Mouse (Mus musculus): ENCODE results near the gene Fhit. TPM values are rescaled to one million over a fixed set of nuclear protein-coding genes. Genes with fewer than 3 reads are reported as not detected.

The Fhit gene
- polyA plus RNA-seq, 1 experiment from 2014 or later, result 1.6 TPM

DNA sequence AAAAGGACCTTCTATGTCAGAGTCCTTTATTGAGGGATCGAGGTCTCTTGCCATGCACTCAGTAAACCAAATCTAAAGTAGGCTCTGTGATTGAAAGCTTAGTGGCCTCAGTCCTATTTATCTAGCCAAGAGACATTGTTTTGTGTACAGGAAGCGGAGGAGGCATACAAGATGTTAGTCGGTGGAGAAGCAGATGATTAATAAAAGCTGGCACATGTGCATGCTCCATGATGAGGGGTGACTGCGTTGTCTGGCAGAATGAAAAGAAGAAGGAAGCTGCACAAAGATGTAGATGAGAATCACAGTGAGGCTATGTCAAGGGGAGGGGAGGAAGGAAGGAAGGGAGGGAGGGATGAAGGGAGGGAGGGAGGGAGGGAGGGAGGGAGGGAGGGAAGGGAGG lies 481.8 kb downstream of the Fhit start:
- Histone ChIP-seq H3K4me1 (replicated peaks) (no peaks in the 10 kb centered on the region), H3K4me2 (no peak overlapping the region), H3K9ac (no peak overlapping the region), H3K36me3 (no peaks in the 10 kb centered on the region), H3K27ac (no peak overlapping the region), H3K27me3 (no peaks in the 10 kb centered on the region), H3K9me3 (replicated peaks) (no peaks in the 10 kb centered on the region), H3K4me3 (replicated peaks) (no peak overlapping the region)
- DNase-seq (no peak), ATAC-seq (ENCODE audit: low read depth) (no peak)
- 44% methylated on average over 4 of the region's 4 CpGs for WGBS (ENCODE audit: insufficient replicate concordance)

DNA sequence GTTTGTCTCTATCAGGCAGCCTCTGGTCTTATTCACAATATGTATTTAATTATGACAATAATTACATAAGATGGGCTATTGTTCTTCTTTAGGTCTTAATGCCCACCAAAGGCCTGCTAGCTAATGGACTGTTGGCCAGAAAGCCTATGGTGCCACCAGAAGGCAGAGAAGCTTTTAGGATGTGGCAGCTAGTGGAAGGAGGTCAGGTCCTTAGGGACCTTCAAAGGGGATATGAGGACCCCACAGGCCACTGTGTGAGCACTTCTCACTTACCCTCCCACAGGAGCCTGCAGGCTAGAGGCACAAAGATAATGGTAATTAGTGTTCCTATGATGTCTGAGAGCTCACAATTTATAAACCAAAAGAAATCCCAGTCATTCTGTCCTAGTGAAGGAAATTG lies 482.2 kb downstream of the Fhit start:
- Histone ChIP-seq H3K4me1 (replicated peaks) (no peaks in the 10 kb centered on the region), H3K4me3 (replicated peaks) (no peak overlapping the region), H3K36me3 (no peaks in the 10 kb centered on the region), H3K4me2 (no peak overlapping the region), H3K9ac (no peak overlapping the region), H3K27me3 (no peaks in the 10 kb centered on the region), H3K9me3 (replicated peaks) (no peaks in the 10 kb centered on the region), H3K27ac (no peak overlapping the region)
- no peak for DNase-seq
- no peak for ATAC-seq (ENCODE audit: low read depth)

DNA sequence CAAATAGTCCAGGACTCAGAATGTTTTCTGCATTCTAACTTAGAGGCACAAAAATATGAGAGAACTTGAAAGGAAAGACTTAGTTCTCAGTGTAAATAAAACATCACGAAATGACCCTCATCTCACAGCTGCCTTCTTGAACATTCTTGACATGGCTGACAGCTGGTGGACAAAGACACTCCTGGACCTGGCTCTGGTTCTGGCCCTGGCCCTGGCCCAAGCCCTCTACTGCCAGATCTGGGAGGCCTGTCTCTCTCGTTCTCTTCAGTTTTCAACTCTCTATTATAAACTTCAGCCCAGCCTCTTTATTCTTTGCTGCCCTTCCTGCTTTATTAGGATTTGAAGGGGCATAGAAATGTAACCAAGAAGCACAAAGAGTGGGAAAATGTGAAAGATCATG lies 484.2 kb downstream of the Fhit start:
- Histone ChIP-seq H3K27ac (no peak overlapping the region), H3K36me3 (no peaks in the 10 kb centered on the region), H3K4me2 (no peak overlapping the region), H3K27me3 (no peaks in the 10 kb centered on the region), H3K9me3 (replicated peaks) (no peaks in the 10 kb centered on the region), H3K4me1 (replicated peaks) (no peaks in the 10 kb centered on the region), H3K9ac (no peak overlapping the region), H3K4me3 (replicated peaks) (no peak overlapping the region)
- 52% methylated on average over 2 of the region's 2 CpGs for WGBS (ENCODE audit: insufficient replicate concordance)
- ATAC-seq (ENCODE audit: low read depth) (no peak), DNase-seq (no peak)

DNA sequence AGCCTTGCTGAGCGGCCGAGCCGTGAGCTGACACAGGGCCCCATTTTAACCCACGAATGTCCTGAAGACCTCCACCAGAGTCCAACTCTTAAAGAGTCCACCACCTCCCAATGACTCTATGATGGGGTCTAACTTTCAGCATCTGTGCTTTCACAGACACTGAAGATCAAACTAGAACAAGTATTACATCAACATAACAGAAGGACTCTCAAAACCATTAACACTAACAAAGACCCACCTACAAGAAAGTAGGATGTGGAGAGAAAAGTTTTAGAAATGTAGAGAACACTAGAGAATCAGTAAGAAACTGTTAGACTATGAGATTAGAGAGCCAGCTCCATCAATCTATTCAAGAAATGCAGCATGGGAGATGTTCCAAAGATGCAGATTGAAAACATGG lies 501.6 kb downstream of the Fhit start:
- no peaks in the 10 kb centered on the region for H3K27me3 ChIP-seq
- ATAC-seq (ENCODE audit: low read depth) (no peak), DNase-seq (no peak)
- H3K27ac ChIP-seq, result no peak overlapping the region
- no peaks in the 10 kb centered on the region for H3K4me1 ChIP-seq (replicated peaks)
- no peaks in the 10 kb centered on the region for H3K9me3 ChIP-seq (replicated peaks)
- no peak overlapping the region for H3K9ac ChIP-seq
- 64% methylated on average over 4 of the region's 4 CpGs for WGBS (ENCODE audit: insufficient replicate concordance)
- no peaks in the 10 kb centered on the region for H3K36me3 ChIP-seq
- H3K4me3 ChIP-seq (replicated peaks), result no peak overlapping the region
- no peak overlapping the region for H3K4me2 ChIP-seq

DNA sequence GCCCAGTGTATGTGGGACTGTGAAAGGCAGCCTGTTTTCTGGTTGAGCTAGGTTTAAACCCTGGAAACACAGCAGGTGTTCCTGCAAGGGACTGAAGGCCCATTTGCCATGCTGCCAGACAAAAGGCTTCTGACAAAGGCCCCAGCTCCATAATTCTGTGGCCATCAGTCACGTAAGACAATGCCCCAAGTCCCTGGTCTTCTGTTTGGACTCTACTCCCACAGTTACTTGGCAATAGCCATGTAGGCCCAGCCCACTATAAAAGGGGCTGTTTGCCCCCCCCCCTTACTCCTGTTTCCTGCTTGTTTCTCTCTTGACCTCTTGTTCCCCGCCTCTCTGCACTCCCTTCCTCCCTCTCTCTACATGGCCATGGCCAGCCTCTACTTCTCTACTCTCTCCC lies 502.5 kb downstream of the Fhit start:
- no peaks in the 10 kb centered on the region for H3K9me3 ChIP-seq (replicated peaks)
- ATAC-seq (ENCODE audit: low read depth) (no peak), DNase-seq (no peak)
- no peak overlapping the region for H3K4me3 ChIP-seq (replicated peaks)
- no peak overlapping the region for H3K4me2 ChIP-seq
- H3K27me3 ChIP-seq, result no peaks in the 10 kb centered on the region
- no peaks in the 10 kb centered on the region for H3K4me1 ChIP-seq (replicated peaks)
- no peaks in the 10 kb centered on the region for H3K36me3 ChIP-seq
- 65% methylated on average over 2 of the region's 2 CpGs for WGBS (ENCODE audit: insufficient replicate concordance)
- H3K27ac ChIP-seq, result no peak overlapping the region
- no peak overlapping the region for H3K9ac ChIP-seq

DNA sequence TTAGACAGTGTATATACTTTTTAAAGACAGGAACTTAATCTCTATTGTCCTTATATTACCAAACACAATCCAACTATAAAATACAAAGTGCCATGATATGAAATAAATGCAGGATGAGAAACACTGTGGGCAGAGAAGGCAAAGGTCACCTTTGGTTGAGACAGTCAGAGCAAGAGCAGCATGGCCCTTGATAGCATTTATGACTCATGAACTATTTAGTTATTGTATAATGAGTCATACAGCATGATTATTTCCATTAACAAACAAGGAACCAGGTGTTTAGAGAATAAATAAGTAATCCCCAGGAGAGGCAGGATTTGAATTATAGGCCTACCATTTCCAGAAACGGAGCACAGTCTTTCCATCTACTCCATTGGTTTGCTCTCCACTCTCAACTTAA lies 503.6 kb downstream of the Fhit start:
- Histone ChIP-seq H3K36me3 (no peaks in the 10 kb centered on the region), H3K9ac (no peak overlapping the region), H3K27me3 (no peaks in the 10 kb centered on the region), H3K4me2 (no peak overlapping the region), H3K27ac (no peak overlapping the region), H3K4me3 (replicated peaks) (no peak overlapping the region), H3K4me1 (replicated peaks) (no peaks in the 10 kb centered on the region), H3K9me3 (replicated peaks) (no peaks in the 10 kb centered on the region)
- no peak for DNase-seq
- no peak for ATAC-seq (ENCODE audit: low read depth)
- 80% methylated on average over 1 of the region's 1 CpGs for WGBS (ENCODE audit: insufficient replicate concordance)

DNA sequence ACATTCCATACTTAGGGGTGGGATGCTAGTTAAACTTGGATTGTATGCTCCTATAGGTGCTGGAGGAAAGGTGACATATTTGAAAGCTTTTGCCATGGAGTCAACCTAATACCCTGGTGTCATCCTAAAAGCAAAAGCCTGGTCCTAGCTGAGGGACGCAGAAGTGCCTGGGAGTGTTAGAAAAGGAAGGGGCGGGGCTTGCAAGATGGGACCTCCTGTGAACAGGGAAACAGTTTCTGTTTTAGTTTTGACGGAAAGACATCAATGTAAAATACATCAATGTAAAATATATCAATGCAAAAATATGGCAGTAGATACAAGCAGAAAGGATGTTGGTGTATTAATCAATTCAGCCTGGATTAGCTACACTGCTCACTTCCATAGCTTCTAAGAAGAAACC lies 504.5 kb downstream of the Fhit start:
- Histone ChIP-seq H3K4me3 (replicated peaks) (no peak overlapping the region), H3K27me3 (no peaks in the 10 kb centered on the region), H3K4me2 (no peak overlapping the region), H3K36me3 (no peaks in the 10 kb centered on the region), H3K4me1 (replicated peaks) (no peaks in the 10 kb centered on the region), H3K9me3 (replicated peaks) (no peaks in the 10 kb centered on the region), H3K9ac (no peak overlapping the region), H3K27ac (no peak overlapping the region)
- 58% methylated on average over 3 of the region's 3 CpGs for WGBS (ENCODE audit: insufficient replicate concordance)
- ATAC-seq (ENCODE audit: low read depth) (no peak), DNase-seq (no peak)

DNA sequence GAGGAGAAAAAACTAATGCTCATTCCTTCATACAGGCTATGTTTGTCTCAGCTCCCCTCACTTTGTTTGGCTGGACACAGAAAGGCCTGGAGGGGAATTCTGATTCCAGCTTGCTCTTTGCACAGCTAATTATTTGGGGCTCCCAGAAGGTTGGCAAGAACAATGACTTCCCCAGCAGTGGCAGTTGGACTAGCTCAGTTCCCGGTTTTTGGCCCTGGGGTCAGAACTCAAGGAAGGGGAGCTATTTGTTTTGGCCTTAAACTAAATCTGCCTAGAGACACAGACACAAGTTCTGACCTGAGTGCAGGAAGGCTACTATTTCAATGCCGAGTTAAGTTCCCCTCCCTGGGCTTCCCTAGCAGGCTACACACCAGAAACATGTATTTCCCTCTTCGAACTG lies 506.0 kb downstream of the Fhit start:
- no peaks in the 10 kb centered on the region for H3K9me3 ChIP-seq (replicated peaks)
- no peak overlapping the region for H3K4me3 ChIP-seq (replicated peaks)
- H3K27ac ChIP-seq, result no peak overlapping the region
- DNase-seq (no peak), ATAC-seq (ENCODE audit: low read depth) (no peak)
- H3K9ac ChIP-seq, result no peak overlapping the region
- H3K36me3 ChIP-seq, result no peaks in the 10 kb centered on the region
- WGBS (ENCODE audit: insufficient replicate concordance), result 41% methylated on average over 3 of the region's 3 CpGs
- no peak overlapping the region for H3K4me2 ChIP-seq
- no peaks in the 10 kb centered on the region for H3K27me3 ChIP-seq
- no peaks in the 10 kb centered on the region for H3K4me1 ChIP-seq (replicated peaks)

DNA sequence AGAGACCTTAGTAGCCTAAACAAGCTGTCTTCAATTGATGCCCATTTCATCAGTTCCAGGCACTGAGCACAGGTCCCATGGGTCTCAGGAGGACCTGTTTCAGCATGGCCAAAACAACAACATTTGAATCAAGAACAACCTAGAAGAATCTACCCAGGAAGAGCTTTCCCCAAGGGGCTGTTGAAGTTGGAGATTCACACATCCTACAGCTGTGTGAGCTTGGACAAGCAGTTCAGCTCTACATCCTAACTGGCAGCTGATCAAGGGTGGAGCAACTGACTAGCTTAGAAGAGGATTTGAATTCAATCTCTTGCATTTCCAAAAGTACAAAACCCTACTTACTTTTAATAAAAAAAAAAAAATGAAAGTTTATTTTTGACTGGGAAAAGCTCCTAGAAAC lies 514.0 kb downstream of the Fhit start:
- H3K4me3 ChIP-seq (replicated peaks), result no peak overlapping the region
- H3K27me3 ChIP-seq, result no peaks in the 10 kb centered on the region
- H3K9me3 ChIP-seq (replicated peaks), result no peaks in the 10 kb centered on the region
- no peak overlapping the region for H3K27ac ChIP-seq
- H3K36me3 ChIP-seq, result no peaks in the 10 kb centered on the region
- no peaks in the 10 kb centered on the region for H3K4me1 ChIP-seq (replicated peaks)
- DNase-seq (no peak), ATAC-seq (ENCODE audit: low read depth) (no peak)
- no peak overlapping the region for H3K4me2 ChIP-seq
- no peak overlapping the region for H3K9ac ChIP-seq

DNA sequence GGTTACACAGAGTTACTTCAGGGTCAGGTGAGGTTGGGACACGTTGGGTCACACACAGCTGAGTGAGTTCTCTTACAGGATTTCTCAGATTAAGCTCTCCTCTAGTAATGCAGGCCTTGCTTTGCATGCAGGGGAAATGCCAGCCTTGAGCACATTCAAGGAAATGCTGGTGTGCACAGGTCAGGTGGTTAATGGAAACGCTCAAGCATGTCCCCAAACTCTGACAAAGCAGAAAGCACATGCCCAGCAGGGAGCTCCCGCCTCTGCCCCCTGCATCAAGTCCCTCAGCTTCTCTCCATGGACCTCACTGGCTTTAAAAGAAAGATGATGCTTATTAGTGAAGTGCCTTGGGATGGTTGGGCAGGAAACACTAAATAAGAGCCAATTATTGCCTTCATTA lies 530.1 kb downstream of the Fhit start:
- no peak overlapping the region for H3K4me2 ChIP-seq
- H3K4me1 ChIP-seq (replicated peaks), result no peaks in the 10 kb centered on the region
- no peak for ATAC-seq (ENCODE audit: low read depth)
- H3K36me3 ChIP-seq, result no peaks in the 10 kb centered on the region
- H3K9me3 ChIP-seq (replicated peaks), result no peaks in the 10 kb centered on the region
- no peak overlapping the region for H3K27ac ChIP-seq
- no peak for DNase-seq
- no peak overlapping the region for H3K9ac ChIP-seq
- H3K4me3 ChIP-seq (replicated peaks), result no peak overlapping the region
- WGBS (ENCODE audit: insufficient replicate concordance), result 49% methylated on average over 3 of the region's 3 CpGs
- no peaks in the 10 kb centered on the region for H3K27me3 ChIP-seq

DNA sequence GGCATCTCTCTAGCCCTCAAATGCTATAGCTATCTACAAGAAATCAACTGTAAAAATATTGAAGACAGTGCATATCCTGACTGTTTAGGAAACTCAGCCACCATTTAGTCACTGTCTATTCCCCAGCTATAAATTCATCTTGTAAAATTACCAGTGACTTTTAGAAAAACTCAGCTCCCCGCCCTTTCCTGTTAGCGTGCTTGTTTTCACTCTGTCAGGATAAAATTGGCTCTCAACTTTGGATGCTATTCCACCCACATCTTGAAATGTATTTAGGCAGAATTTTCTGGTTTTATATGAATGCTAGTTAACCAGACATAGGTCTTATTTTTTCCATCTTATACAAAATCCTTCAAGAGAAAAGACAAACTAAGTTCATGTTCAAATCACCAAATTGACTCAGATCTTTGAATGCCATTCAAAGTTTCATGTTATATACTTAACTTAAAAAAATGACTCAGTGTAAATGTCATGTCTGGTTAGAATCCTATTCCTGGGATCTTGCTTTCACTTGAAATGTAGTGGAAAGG lies 530.9 kb downstream of the Fhit start:
- WGBS (ENCODE audit: insufficient replicate concordance), result 83% methylated on average over 2 of the region's 2 CpGs
- H3K4me1 ChIP-seq (replicated peaks), result no peaks in the 10 kb centered on the region
- H3K27me3 ChIP-seq, result no peaks in the 10 kb centered on the region
- H3K9ac ChIP-seq, result no peak overlapping the region
- no peak overlapping the region for H3K4me2 ChIP-seq
- H3K9me3 ChIP-seq (replicated peaks), result no peaks in the 10 kb centered on the region
- no peak overlapping the region for H3K4me3 ChIP-seq (replicated peaks)
- DNase-seq (no peak), ATAC-seq (ENCODE audit: low read depth) (no peak)
- no peaks in the 10 kb centered on the region for H3K36me3 ChIP-seq
- no peak overlapping the region for H3K27ac ChIP-seq

DNA sequence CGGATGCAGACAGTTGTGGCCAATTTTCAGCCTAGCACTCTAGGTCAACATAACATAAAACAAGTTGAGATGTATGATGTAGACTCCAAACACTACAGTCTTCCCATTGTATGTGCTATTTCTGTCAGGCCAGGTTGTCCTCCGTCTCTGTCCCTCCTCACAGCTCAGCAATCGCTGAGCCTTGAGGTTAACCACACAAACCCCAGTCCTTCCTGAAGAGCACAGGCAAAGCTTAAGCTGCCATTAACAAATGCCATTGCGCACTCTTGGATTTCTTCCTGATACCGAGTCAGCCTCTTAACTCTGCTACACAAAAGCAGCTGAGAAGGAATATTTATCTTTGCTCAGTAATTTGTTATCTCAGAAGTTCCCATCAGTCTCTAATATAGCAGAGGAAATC lies 568.4 kb downstream of the Fhit start:
- Histone ChIP-seq H3K9me3 (replicated peaks) (no peaks in the 10 kb centered on the region), H3K27ac (no peak overlapping the region), H3K4me2 (no peak overlapping the region), H3K9ac (no peak overlapping the region), H3K4me1 (replicated peaks) (no peaks in the 10 kb centered on the region), H3K4me3 (replicated peaks) (no peak overlapping the region), H3K36me3 (no peaks in the 10 kb centered on the region), H3K27me3 (no peaks in the 10 kb centered on the region)
- DNase-seq (no peak), ATAC-seq (ENCODE audit: low read depth) (no peak)
- 18% methylated on average over 5 of the region's 5 CpGs for WGBS (ENCODE audit: insufficient replicate concordance)
